Mouse (Mus musculus) kidney, adult 11 months (tissue): Measurements from ENCODE around the gene Psma1.

Experiments used
- DNase-seq: peaks from one replicate; pipeline ENCODE4 v3.0.0; 2022

Psma1 gene

DNA sequence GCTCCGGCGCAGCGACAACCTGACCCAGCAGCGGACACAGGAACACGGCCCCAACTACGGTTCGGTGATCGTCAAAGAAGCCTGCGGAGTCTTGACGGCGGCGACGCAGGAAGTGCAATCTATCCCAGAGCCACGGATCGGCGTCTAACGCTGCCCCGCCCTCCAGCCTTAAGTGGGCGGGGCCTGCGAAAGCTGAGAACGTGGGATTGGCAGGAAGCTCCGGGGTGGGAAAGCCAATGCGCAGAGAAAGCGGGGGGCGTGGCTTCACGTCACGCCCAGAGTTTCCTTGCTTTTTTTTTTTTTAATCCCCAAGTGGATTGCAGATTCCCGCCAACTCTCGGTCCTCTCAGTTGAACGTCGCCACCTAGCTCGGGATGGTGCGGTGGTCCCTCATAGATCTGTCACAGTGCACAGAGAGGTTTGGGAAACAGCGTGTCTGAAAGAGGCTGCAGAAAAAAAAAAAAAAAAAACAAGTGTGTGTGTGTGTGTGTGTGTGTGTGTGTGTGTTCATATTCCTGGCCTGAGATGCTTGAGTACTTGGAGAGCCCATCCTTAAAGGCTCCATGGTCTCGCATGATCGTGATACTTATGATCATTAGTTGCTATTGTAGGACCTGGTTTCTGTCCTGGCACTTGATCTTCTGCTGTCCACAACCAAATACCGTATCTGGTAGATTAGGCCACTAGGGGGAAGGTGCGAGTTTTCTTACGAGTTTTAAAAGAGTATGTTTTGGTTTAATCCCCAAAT, at the start of gene Psma1:
Psma1 (minus strand) TSS at position 114 of the 748 bp plus-strand sequence.
- peak; percentile 95 for DNase-seq

DNA sequence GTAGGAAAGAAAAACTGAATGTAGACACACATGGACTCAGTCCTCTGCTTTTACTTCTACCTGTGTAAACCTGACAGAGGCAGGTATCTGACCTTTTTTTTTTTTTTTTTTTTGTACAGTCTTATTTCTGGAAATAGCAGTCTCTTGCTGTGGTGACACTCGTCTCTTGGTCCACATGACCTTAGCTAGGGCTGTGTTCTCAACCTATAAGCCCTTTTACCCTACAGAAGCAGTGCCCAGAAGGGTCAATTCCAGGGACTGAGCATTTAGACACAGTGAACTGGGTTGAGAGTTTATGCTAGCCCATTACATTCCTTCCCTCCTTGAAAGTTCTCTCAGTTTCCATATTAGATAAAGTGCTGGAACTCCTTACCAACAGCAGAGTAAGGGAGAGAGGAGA, 47.6 kb upstream of the Psma1 start:
- no peak for DNase-seq

DNA sequence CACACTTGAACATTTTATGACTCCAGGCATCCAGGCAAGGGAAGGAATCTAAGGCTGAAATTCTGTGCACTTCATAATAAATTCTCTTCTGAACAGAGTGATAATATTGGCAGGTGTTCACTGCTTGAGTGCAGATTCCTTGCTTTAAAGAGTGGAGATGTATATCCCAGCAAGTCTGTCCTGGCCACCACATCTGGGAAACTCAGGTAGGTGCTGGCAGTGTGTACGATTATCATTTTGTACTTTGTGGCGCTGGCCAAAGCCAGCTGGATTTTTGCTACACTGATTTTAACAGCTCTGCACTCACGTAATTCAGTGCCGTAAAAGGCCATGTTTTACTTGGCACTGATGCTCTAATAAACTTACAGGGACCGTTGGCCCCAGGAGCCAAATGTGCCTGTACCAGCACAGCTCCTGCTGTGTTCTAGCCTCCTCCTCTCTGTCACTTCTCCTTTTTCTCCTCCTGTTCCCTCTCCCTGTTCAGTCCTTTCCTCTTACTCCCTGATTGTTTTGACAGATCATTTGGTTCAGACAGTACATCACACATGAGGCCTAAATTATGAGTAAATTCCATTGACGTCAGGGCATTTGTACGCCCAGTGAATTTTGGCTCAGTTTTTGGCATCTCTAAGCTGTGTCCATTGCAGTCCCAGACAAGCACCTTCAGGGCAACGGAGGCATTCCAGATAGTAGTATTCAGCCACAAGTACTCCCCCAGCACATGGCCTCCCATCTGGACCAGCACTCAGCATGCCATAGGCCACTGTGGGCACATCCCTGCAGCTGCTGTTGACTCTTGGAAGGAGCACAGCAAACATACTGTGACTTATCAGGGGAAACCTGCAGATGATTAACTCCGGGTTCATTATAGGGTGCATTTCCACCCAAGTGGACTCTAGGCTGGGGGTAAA, 46.9 kb upstream of the Psma1 start:
- DNase-seq = peak; percentile 72

DNA sequence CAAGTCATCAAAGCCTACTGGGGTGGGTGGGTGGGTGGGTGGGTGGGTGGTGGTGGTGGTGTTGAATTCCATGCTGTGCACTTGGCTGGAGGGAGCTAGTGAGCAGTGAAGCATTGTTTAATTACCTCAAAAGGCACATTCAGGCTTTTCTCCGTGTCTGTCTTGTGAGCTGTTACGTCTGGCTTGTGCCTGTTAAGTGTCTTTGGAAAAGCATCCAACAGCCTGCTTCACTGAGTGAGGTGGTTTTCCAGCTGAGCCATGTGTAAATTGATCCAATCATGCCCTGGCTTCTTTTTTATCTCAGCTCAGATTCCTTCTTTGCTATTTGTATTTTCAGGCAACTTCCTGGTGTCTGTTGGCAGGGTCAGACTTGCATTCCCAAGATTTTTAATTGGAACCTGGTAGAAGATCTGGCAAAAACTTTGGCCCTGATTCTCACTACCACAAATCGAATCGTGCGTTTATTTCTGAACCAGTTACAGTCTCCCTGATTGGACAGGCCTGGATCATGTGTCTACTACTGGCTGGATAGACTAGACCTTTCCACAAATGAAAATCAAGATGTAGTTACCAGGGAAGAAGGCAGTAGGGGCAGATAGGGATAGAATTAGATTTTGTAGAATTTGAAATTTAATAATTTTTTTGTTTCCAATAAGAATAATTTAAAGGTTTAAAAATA, 45.9 kb upstream of the Psma1 start:
- no peak for DNase-seq

DNA sequence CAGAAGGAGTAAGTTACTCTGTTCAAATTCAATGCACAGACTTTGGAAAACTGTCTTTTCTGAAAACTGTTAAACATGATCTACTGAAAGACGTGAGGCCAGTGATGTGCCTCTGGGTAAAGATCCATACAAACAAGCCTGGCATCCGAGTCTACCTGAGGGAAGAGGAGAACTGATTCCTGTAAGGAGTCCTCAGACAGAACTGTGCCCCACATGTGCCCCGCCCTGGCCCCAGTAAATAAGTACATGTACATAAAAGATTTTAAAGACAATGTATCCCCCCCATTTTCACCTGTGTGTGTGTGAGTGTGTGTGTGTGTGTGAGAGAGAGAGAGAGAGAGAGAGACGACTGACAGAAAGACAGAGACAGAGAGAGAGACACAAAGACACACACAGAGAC, 42.0 kb upstream of the Psma1 start:
- DNase-seq = no peak

DNA sequence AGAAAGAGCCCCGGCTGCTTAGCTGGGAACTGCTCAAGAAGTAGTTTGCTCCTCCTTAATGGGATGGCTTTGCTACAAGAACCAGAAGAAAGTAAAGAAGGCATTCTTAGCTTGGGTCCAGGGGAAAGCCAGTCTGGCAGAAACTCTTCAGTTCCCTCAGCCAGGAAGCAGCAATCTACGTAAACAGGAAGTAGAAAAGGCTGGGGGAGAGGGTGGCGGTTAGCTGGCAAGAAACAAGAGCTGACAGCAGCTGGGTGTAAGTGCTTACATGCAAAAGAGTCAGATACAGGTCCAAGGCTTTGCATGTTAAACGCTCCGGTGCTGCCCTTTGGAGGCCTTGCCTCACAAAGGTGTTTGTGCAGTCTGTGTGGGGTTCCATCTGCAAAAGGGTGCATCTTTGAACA, 41.5 kb upstream of the Psma1 start:
- DNase-seq = peak; percentile 47

DNA sequence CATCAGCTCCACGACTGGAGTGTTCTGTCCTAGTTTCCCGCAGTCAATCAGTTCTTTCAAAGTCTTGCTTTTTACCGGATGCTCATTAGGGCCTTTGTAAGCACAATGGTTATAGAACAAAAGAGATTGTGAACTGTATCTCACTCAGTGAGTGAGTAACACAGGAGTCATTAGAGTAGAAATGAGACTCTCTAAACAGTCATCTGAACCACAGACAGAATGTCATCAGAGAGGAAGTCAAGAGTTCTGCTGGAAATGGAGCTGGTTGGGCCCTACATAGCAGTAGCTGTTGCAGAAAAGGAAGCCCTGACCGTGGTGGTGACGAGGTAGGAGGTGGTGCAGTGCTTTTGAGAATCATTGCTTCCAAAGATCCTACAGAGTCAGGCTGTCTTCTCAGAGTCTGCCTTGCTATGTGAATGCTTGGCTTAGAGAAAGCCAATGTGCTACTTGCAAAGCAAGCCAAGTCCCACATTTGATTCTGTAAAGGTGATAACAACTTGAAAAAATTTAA, 40.5 kb upstream of the Psma1 start:
- DNase-seq = no peak

DNA sequence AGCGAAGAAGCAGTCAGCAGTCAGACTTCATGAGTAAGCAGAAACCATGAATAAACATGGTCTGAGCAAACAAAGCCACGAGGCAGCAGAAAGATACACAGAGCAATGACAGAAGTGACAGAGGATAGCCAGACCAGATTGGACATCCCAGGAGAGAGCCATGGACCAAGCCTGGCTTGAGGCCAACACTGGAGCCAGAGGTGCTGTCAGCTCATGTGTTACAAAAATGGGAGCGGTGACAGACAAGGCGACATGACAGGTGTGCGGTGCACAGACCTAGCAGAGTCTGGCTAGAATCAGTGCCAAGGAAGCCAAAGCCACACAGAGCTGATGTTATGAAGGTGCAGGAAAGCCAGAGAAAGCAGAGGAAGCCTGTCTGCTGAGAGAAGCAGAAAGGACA, 35.3 kb upstream of the Psma1 start:
- no peak for DNase-seq

DNA sequence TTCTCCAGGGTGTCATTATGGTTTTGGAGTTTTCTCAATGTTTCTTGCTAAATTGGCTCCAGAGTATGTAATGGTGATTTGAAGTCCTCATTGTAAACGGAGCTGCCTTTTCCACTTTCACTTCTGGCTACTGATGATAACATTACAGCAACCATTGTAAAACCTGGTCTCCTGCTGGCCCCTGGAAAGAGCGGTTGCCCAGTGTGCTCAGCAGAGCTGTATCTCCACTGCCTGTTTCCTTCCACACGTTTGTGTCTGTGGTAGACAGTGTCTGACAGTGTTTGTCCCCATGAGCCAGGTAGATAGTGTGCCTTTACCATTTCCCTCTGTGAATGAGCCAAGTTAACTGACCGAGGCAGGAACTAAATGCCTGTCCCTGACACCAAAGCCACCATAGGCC, 33.1 kb upstream of the Psma1 start:
- DNase-seq = no peak

DNA sequence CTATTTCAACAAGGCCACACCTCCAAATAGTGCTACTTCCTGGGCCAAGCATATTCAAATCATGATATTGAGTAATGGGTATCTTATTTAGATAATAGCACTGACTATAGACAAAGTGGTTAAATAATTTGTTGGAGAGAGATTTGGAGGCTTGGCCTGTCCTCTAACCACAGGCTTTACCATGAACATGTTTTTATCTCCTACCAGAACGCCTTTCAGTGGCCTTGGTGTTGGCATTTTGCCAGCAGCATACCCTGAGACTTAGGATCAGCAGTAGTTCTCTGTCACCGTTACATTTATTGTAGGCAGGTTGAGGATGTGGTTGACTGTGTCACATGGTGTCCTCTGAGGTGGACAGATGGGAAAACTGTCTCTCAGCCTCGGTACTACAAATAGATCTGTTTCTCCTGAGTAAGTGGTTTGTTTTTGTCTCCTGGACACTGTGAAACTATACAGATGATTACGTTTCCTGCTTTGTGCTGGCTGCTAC, 25.4 kb upstream of the Psma1 start:
- DNase-seq = no peak

DNA sequence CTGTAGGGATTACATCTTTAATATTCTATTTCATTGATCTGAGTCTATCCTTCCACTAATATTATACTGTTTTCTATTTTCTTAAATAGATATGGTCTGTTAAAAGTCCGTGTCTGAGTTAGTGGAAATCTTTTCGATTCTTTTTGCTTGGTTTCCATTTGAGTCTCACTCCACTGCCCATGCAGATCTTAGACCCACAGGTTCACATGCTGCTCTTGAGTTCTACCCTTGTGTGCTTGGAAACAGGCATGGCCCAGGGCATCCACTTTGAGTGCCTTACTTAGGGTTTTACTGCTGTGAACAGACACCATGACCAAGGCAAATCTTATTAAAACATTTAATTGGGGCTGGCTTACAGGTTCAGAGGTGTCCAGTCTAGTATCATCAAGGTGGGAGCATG, 24.9 kb upstream of the Psma1 start:
- DNase-seq = no peak

DNA sequence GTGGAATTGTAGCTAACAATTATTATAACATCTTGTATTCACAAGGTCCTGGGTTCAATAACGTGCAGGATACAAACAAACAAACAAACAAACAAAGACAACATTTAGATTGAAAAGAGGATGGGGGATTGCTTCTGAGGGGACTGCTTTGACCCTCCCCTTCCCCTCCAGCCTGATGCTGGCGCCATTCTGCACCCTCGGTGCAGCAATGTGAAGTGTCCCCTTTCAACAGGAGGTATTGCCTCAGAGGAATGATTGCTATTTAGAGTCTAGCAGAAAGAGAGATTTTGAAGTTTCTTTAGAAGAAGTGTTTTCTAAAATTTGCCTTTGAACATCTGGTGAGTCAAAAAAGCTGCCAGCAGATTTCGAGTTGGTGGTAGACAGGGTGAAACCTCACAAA, 23.3 kb upstream of the Psma1 start:
- no peak for DNase-seq

DNA sequence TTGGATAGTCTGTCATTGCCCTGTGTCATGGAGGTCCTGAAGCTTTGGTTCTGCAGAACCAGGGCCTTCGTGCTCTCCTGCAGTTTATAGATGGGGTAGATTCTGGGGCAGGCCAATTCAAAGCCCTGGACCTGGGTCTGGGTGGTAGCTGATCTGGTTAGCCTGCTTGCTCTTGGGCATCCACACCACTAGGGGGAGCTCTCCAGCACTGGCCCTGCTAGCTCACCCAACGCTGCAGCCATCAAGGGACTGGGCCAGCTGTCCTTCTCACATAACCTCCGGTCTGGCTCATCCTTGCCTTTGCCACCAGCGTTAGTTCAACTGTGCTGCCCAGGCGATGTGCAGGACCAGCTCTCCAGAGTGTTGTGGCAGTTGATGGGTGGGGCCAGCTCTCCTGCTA, 18.8 kb upstream of the Psma1 start:
- DNase-seq = no peak

DNA sequence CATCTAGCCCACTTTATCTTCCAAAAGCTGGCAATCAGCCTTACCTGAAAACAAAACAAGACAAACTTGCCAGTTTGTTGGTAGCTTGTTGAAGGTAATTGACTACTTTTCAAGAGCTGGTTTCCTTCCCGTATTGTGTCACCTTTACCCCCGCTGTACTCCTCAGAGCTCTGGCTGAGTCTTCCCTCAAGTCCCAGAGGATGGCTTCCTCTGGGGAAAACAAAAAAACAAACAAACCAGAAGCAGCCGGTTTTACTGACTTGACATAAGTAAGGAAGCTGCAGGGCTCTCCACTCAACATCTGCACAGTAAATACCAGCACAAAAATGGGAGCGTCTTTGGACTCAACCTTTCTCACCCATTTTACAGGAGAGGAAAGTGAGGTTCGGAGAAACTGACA, 18.0 kb upstream of the Psma1 start:
- DNase-seq = no peak

DNA sequence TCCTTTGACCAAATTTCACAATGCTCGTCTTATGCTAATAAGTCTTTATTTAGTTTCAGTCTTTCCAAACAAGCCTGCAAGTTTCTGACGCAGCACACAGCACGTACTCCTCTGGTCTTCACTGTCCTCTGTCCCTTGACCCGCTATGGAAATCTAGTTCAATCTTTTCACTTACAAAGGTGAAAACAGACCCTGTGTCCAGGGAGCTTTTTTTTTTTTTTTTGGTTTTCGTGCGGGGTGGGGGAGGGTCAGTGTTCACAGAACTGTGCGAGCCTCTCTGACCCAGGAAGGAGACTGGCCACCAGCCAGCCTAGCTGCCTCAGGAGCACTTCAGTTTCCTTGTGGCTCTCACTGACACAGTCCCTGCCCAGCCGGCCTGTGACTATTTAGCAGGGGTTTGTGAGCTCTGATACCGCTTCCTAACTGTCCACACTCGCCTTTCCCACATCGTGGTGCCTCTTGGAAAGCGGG, 16.6 kb upstream of the Psma1 start:
- DNase-seq = peak; percentile 81

DNA sequence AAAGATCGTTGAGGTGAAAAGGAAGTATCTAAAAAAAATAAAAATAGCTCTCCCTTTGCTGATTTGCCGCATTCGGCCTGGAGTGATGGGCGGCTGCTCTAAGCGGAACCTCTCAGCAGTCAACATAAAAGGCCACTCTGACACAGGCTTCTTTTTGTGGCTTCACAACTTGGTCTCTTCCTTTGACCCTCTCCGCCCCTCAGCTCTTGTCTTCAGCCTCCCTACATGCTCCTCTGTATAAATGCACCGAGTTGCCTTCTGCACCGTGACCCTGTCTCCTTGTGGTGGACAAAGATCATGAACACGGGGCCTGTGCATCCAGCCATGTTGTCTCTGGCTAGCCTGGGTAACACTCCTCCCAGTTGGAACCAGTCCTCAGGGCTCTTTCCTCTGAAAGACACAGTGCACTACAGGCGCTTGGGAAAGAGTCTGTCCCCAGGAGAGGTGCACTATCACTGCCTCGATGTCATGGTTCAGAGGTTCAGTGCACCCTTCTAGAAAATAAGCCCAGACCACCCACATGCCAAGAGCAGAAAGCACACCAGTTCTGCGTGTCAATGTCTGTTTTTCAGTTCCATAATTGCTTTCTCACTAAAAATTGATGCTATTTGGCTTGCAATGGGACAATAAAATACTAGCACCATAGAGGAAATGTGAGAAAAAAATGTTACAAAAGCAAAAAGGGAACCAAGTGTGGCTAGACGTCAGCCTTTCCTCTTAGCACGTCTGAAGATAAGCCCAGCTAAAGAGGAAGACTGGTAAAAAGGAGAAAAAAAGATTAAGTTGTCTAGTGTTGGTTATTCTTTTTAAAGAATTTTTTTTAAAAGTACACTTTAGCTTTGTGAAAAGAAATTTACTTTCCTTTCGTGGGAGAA, 15.8 kb upstream of the Psma1 start:
- DNase-seq = peak; percentile 54

DNA sequence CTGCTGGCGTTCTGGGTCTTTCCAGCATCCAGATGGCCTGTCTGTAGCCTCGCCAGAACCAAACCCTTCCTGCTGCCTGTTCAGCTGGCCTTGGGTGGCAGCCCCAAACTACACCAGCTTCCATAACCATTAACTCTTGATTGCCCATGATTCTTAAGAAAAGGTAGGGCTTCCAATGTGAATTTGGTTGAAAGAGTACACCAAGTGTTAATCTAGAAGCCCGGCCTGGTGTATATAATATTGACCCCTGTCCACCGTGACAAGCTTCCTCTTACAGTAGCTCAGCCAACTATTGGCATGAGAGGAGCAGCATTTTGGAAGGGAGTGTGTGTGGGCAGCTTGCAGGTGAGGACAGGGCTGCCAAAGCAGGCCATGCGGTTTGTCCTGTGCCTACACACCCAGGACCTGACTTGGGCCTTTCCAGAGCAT, 14.2 kb upstream of the Psma1 start:
- no peak for DNase-seq

DNA sequence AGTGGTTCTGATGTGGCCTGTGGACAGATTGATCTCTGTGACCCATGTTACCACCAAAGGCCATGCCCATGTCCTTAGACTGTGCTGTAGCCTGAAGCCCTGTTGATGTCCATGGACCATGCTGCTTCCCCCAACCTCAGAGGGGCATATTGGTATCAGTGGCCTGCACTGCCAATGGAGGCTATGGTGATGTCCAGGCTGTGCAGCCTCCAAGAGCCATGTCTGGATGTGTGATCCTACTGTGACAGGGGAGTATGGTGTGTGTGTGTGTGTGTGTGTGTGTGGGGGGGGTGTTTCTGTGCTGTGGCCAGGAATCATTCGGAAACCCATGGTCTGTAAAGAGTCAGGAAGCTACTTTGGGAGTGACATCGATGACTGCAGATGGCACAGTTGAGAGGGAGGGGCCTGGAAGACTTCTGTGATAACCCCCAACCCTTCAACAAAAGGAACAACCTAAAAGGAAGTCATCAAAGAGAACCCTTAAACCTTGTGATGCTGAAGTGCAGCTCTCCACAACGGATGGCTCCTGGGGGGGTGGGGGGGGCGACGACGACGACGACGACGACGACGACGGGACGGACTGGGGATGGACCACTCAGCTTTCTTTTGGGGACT, 8.5 kb upstream of the Psma1 start:
- no peak for DNase-seq

DNA sequence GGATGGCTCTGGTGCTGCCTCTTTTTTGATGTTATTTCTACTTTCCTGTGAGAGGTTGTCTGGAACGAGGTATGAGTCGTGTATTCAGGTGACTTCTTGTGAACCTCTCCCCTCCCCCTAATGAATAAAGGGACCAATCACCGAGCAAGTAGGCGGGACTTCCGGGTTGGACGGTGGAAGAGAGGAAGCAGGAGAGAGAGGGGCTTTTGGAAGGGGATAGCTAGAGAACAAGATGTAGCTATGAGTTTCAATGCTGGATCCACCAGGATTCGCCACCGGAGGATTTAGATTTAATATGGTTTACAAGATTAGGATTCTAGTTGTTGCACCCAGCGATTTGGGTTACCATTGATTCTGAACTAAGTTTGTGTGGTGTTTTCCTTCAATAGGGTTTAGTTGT, 7.1 kb upstream of the Psma1 start:
- DNase-seq = no peak

DNA sequence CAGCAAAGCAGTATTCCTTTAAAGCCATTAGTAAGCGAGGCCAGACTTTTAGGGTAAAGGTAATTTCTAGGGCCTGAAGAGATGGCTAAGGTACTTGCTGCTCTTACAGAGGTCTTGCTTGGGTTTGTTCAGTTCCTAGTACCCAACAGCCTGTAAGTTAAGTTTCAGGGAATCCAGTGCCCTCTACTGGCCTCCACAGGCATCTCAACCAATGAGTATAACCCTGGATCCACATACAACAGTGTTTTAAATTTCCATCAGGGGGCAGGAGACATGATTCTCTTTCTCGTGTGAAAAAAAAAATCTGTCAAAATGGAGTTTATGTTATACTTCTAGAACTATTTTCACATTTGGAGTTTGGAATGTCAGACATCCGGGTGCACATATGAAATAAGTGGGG, 5.8 kb upstream of the Psma1 start:
- no peak for DNase-seq

DNA sequence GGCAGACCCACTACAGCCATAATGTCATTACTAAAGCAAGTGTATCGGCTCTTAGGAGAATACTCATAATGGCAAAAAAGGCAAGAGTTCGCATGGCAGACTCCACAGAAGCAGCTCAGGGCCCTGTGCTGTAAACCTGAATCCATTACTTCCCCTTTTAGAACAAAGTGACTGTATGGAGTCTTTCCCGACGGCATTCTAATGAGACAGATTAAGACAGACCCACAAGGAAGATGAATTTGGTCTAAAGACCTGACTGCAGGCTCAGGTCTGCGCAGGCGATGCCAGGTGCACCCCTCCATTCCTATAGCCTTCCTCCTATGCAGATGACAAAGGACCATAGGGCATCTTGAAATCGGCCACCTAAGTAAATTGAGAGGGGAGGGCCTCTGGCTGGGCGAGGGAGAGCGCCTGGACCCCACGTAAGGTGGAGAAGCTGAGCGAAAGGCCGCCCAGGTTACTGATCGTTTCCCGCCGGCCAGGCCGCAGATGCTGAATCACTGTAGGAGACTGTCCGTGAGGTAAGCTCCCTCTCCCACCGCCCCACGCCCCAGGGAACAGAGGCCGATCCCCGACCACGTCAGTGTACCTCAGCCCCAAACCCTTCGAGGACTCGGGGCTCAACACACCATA, 430 bp downstream of the Psma1 start:
- no peak for DNase-seq
